Mouse (Mus musculus) intestine, embryonic 14.5 days (tissue): ENCODE measurements around the gene Sac3d1. TPM values are rescaled to one million over a fixed set of nuclear protein-coding genes. Genes with fewer than 3 reads are reported as not detected.

Source experiments
- ATAC-seq: fragments of 200-750 bp; cut with Nextera tagmentation; replicated peaks from 2 replicates; pipeline ENCODE4 v1.8.0; 2017; ENCODE audit warnings: low read depth, moderate number of reproducible peaks, moderate TSS enrichment, moderate library complexity; ENCODE audit not compliant: low FRiP score, low TSS enrichment
- DNase-seq: peaks from one replicate; pipeline ENCODE4 v3.0.0-alpha.2; 2018; ENCODE audit warnings: low spot score
- H3K27ac ChIP-seq: fragments of 300-500 bp; sonication (generic); 2 replicates; pipeline ENCODE4 v1.5.1; 2014; ENCODE audit warnings: low read depth, mild to moderate bottlenecking, control low read depth
- H3K27me3 ChIP-seq: fragments of 300-500 bp; sonication (generic); replicated peaks from 2 replicates; pipeline ENCODE4 v1.6.1; 2014; ENCODE audit warnings: low read length, control low read depth; ENCODE audit not compliant: control insufficient read depth, insufficient read depth
- H3K36me3 ChIP-seq: fragments of 300-500 bp; sonication (generic); 2 replicates; pipeline ENCODE4 v1.6.1; 2014; ENCODE audit warnings: low read length, control low read depth; ENCODE audit not compliant: control insufficient read depth, insufficient read depth
- H3K4me1 ChIP-seq: fragments of 300-500 bp; sonication (generic); replicated peaks from 2 replicates; pipeline ENCODE4 v1.6.1; 2014; ENCODE audit warnings: low read length, control low read depth, mixed read lengths; ENCODE audit not compliant: control insufficient read depth, insufficient read depth
- H3K4me2 ChIP-seq: fragments of 300-500 bp; sonication (generic); 2 replicates; pipeline ENCODE4 v1.6.1; 2014; ENCODE audit warnings: low read length
- H3K4me3 ChIP-seq: fragments of 300-500 bp; sonication (generic); 2 replicates; pipeline ENCODE4 v1.5.1; 2014; ENCODE audit warnings: low read depth, low read length, control low read depth, mixed read lengths
- H3K9ac ChIP-seq: fragments of 300-500 bp; sonication (generic); 2 replicates; pipeline ENCODE4 v1.6.1; 2014; ENCODE audit warnings: mild to moderate bottlenecking, low read length
- H3K9me3 ChIP-seq: fragments of 300-500 bp; sonication (generic); 2 replicates; pipeline ENCODE4 v1.6.1; 2016; ENCODE audit warnings: low read length, control low read depth; ENCODE audit not compliant: control insufficient read depth
- WGBS: fragments of 180-500 bp; shearing (Covaris S2); extraction: QIAGEN DNeasy Blood & Tissue Kit; methylation state at CpG from one replicate; pipeline ENCODE4 v1.1.7; 2014; 5-methylcytosine and 5-hydroxymethylcytosine counted together
- polyA plus RNA-seq: library from polyadenylated mRNA; unstranded; fragments of >200 nt; fragmentation: Nextera tagmentation; extraction: Ambion mirVana; gene quantifications from 2 replicates; pipeline ENCODE4 v1.2.1, GENCODE M21; 2014

Gene Sac3d1
- 53.9 and 59.9 TPM in 2 replicates for polyA plus RNA-seq

- Histone ChIP-seq H3K9me3 (no peaks in the 10 kb centered on the region), H3K4me1 (peaks cover 12% of the 10 kb centered on the region; the same call in 1 of the 2 replicates), H3K4me3 (peak within 1 kb of the TSS; percentile 89), H3K4me2 (peak within 1 kb of the TSS; percentile 76), H3K27me3 (no peaks in the 10 kb centered on the region), H3K36me3 (peaks cover 34% of the 10 kb centered on the region), H3K27ac (peak within 1 kb of the TSS; percentile 95), H3K9ac (peak within 1 kb of the TSS; percentile 83)
- ATAC-seq (peak; percentile 85), DNase-seq (peak; percentile 90)
- under 1% methylated on average over 70 of the region's 77 CpGs for WGBS
Observed at GRCm38 (mm10) chr19:6117986-6118676, at the start of gene Sac3d1. TSS of gene Sac3d1 (minus strand) at chr19:6118650.

GRCm38 (mm10) chr19:6166750-6167149, 48.3 kb upstream of the Sac3d1 start:
- WGBS = 73% methylated on average over 4 of the region's 4 CpGs
- Histone ChIP-seq H3K9me3 (no peaks in the 10 kb centered on the region), H3K27me3 (no peaks in the 10 kb centered on the region), H3K27ac (no peak overlapping the region), H3K4me3 (no peak overlapping the region), H3K4me1 (peaks cover 5% of the 10 kb centered on the region; the same call in 1 of the 2 replicates), H3K36me3 (no peaks in the 10 kb centered on the region), H3K9ac (no peak overlapping the region), H3K4me2 (no peak overlapping the region)
- ATAC-seq = no peak
- no peak for DNase-seq

- DNase-seq = no peak
- WGBS = 56% methylated on average over 10 of the region's 10 CpGs
- no peaks in the 10 kb centered on the region for H3K27me3 ChIP-seq
- ATAC-seq = 0 out of 2 replicates have a peak, but pooled peaks have one; percentile 43
- H3K9ac ChIP-seq = no peak overlapping the region
- H3K27ac ChIP-seq = no peak overlapping the region
- no peak overlapping the region for H3K4me2 ChIP-seq
- H3K4me1 ChIP-seq = peaks cover 5% of the 10 kb centered on the region; the same call in 1 of the 2 replicates
- no peaks in the 10 kb centered on the region for H3K36me3 ChIP-seq
- no peaks in the 10 kb centered on the region for H3K9me3 ChIP-seq
- no peak overlapping the region for H3K4me3 ChIP-seq
Observed at GRCm38 (mm10) chr19:6163872-6164547, 45.6 kb upstream of the Sac3d1 start.

- Histone ChIP-seq H3K27me3 (no peaks in the 10 kb centered on the region), H3K4me3 (no peak overlapping the region), H3K36me3 (no peaks in the 10 kb centered on the region), H3K4me2 (no peak overlapping the region), H3K27ac (no peak overlapping the region), H3K9ac (no peak overlapping the region), H3K4me1 (no peaks in the 10 kb centered on the region), H3K9me3 (no peaks in the 10 kb centered on the region)
- ATAC-seq (no peak), DNase-seq (no peak)
- 69% methylated on average over 6 of the region's 6 CpGs for WGBS
Observed at GRCm38 (mm10) chr19:6157220-6157619, 38.8 kb upstream of the Sac3d1 start.

- ATAC-seq = no peak
- Histone ChIP-seq H3K36me3 (no peaks in the 10 kb centered on the region), H3K4me2 (no peak overlapping the region), H3K27me3 (no peaks in the 10 kb centered on the region), H3K4me1 (no peaks in the 10 kb centered on the region), H3K9me3 (no peaks in the 10 kb centered on the region), H3K4me3 (no peak overlapping the region), H3K9ac (no peak overlapping the region), H3K27ac (no peak overlapping the region)
- DNase-seq = no peak
- 59% methylated on average over 8 of the region's 8 CpGs for WGBS
Observed at GRCm38 (mm10) chr19:6156372-6156771, 37.9 kb upstream of the Sac3d1 start.

- H3K4me1 ChIP-seq = no peaks in the 10 kb centered on the region
- H3K36me3 ChIP-seq = no peaks in the 10 kb centered on the region
- DNase-seq (no peak), ATAC-seq (no peak)
- no peaks in the 10 kb centered on the region for H3K9me3 ChIP-seq
- no peak overlapping the region for H3K4me2 ChIP-seq
- WGBS = 84% methylated on average over 9 of the region's 9 CpGs
- no peak overlapping the region for H3K4me3 ChIP-seq
- no peak overlapping the region for H3K27ac ChIP-seq
- no peak overlapping the region for H3K9ac ChIP-seq
- H3K27me3 ChIP-seq = no peaks in the 10 kb centered on the region
Observed at GRCm38 (mm10) chr19:6155174-6155573, 36.7 kb upstream of the Sac3d1 start.

- Histone ChIP-seq H3K4me3 (no peak overlapping the region), H3K9ac (no peak overlapping the region), H3K36me3 (no peaks in the 10 kb centered on the region), H3K9me3 (no peaks in the 10 kb centered on the region), H3K27ac (no peak overlapping the region), H3K27me3 (no peaks in the 10 kb centered on the region), H3K4me2 (no peak overlapping the region), H3K4me1 (peaks cover 3% of the 10 kb centered on the region)
- no peak for DNase-seq
- ATAC-seq = no peak
- WGBS = 79% methylated on average over 5 of the region's 5 CpGs
Observed at GRCm38 (mm10) chr19:6144842-6145241, 26.4 kb upstream of the Sac3d1 start.

GRCm38 (mm10) chr19:6141394-6141749, 22.9 kb upstream of the Sac3d1 start, which contains the start of gene Arl2:
TSS of gene Arl2 (minus strand) at chr19:6141548.
- Histone ChIP-seq H3K36me3 (0 out of 2 replicates have a peak, but pooled peaks cover 7% of the 10 kb centered on the region), H3K4me3 (peak within 1 kb of the TSS; percentile 61), H3K4me1 (peaks cover 5% of the 10 kb centered on the region), H3K27ac (peak within 1 kb of the TSS; percentile 94), H3K9me3 (no peaks in the 10 kb centered on the region), H3K27me3 (no peaks in the 10 kb centered on the region), H3K4me2 (peak within 1 kb of the TSS; percentile 79), H3K9ac (peak within 1 kb of the TSS; percentile 77)
- WGBS = under 1% methylated on average over 15 of the region's 15 CpGs
- DNase-seq = no peak
- ATAC-seq = peak; percentile 61
